Mouse (Mus musculus) midbrain, embryonic 13.5 days (tissue): ENCODE data around the gene Ms4a4c. TPM values are rescaled to one million over a fixed set of nuclear protein-coding genes. Genes with fewer than 3 reads are reported as not detected.
"Not testable (repeated sequence)": the region's sequence is repeated elsewhere in the genome, so short reads cannot be mapped to it uniquely, and the experiment has no call there.

ENCODE experiments used
- ATAC-seq: fragments of 200-750 bp; cut with Nextera tagmentation; 2 replicates; pipeline ENCODE4 v1.8.0; 2017; ENCODE audit warnings: mild to moderate bottlenecking, moderate TSS enrichment, moderate library complexity
- H3K27ac ChIP-seq: fragments of 300-500 bp; sonication (generic); 2 replicates; pipeline ENCODE4 v1.5.1; 2015; ENCODE audit warnings: inconsistent platforms, mild to moderate bottlenecking, moderate library complexity
- H3K27me3 ChIP-seq: fragments of 300-500 bp; sonication (generic); 2 replicates; pipeline ENCODE4 v1.6.1; 2015; ENCODE audit warnings: mild to moderate bottlenecking, inconsistent platforms
- H3K36me3 ChIP-seq: fragments of 300-500 bp; sonication (generic); 2 replicates; pipeline ENCODE4 v1.6.1; 2015; ENCODE audit warnings: mild to moderate bottlenecking, inconsistent platforms
- H3K4me1 ChIP-seq: fragments of 300-500 bp; sonication (generic); replicated peaks from 2 replicates; pipeline ENCODE4 v1.6.1; 2015; ENCODE audit warnings: inconsistent platforms
- H3K4me2 ChIP-seq: fragments of 300-500 bp; sonication (generic); replicated peaks from 2 replicates; pipeline ENCODE4 v1.6.1; 2015; ENCODE audit warnings: moderate library complexity, mild to moderate bottlenecking, inconsistent platforms
- H3K4me3 ChIP-seq: fragments of 300-500 bp; sonication (generic); replicated peaks from 2 replicates; pipeline ENCODE4 v1.5.1; 2015; ENCODE audit warnings: mild to moderate bottlenecking, inconsistent platforms
- H3K9ac ChIP-seq: fragments of 300-500 bp; sonication (generic); replicated peaks from 2 replicates; pipeline ENCODE4 v1.6.1; 2015; ENCODE audit warnings: mild to moderate bottlenecking, inconsistent platforms
- H3K9me3 ChIP-seq: fragments of 300-500 bp; sonication (generic); 2 replicates; pipeline ENCODE4 v1.6.1; 2016; ENCODE audit warnings: mild to moderate bottlenecking, inconsistent platforms
- WGBS: fragments of 180-500 bp; shearing (Covaris S2); methylation state at CpG from one replicate; pipeline ENCODE4 v1.1.7; 2015; 5-methylcytosine and 5-hydroxymethylcytosine counted together
- polyA plus RNA-seq: library from polyadenylated mRNA; unstranded; fragments of >200 nt; fragmentation: Nextera tagmentation; extraction: Ambion mirVana; gene quantifications from 2 replicates; pipeline ENCODE4 v1.2.1, GENCODE M21; 2015

Ms4a4c gene
- polyA plus RNA-seq, 1 experiment from 2014 or later = not detected

DNA sequence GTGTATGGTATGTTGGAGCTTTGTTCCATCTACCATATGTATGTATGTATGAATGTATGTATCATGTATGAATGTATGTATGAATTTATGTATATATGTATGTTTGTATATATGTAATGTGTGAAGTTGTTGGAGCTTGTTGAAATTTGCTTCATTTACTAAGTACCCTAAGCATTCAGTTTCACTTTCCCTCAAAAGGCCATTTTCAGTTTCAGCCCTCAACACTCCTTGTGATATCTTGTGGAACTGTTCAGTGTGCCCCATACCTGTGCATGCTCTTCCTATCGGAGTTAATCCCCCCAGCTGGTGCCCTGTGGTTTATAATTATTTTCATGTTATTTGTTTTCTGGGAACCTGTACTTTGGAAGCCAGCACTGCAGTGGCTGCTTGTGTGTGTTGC, 4.0 kb downstream of the Ms4a4c start:
- Histone ChIP-seq H3K4me1 (no peaks in the 10 kb centered on the region), H3K27ac (no peak overlapping the region), H3K27me3 (no peaks in the 10 kb centered on the region), H3K36me3 (no peaks in the 10 kb centered on the region), H3K4me2 (no peak overlapping the region), H3K9me3 (no peaks in the 10 kb centered on the region), H3K9ac (no peak overlapping the region), H3K4me3 (no peak overlapping the region)
- ATAC-seq = no peak
- WGBS = 96% methylated on average over 1 of the region's 1 CpGs

DNA sequence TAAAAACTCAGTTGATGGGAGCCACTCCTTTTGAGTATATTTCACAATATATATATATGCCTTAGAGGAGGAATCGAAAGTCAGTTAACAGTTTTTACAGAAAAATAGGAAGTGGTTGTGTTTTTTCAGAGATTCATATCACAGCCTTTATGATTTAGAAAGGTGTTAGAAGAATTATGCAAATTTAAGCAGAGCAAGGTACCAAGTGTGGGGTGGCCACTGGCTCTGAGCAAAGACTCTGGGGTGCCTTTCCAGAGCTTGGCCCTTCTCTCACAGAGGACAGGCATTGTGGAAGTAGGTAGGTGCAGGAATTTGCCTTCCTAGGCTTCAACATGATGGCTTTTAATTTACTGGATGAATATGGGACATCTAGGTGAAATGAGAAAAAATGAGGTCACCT, 7.1 kb downstream of the Ms4a4c start:
- ATAC-seq = no peak
- H3K27me3 ChIP-seq = no peaks in the 10 kb centered on the region
- no peaks in the 10 kb centered on the region for H3K4me1 ChIP-seq
- 84% methylated on average over 1 of the region's 1 CpGs for WGBS
- H3K4me3 ChIP-seq = no peak overlapping the region
- no peak overlapping the region for H3K9ac ChIP-seq
- H3K36me3 ChIP-seq = no peaks in the 10 kb centered on the region
- H3K9me3 ChIP-seq = no peaks in the 10 kb centered on the region
- H3K27ac ChIP-seq = no peak overlapping the region
- no peak overlapping the region for H3K4me2 ChIP-seq

DNA sequence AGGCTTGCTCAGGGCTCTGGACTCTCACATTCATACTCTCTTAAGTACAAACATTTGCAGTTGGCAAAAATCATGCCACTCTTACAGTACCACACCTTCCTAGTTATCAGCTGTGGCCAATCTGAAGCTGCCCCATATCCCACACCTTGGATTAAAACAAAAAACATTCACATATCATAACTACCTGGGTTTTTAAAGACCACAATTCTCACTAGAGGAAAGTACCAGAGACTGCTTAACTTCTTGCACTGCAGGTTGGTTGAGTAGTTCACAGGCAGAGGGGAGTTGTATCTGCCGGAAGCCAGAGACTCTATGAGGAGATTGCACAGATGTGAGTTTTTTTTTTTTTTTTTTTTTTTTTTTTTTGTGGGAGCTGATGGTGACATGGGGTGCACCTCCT, 9.5 kb downstream of the Ms4a4c start:
- no peak for ATAC-seq
- Histone ChIP-seq H3K4me1 (no peaks in the 10 kb centered on the region), H3K9me3 (no peaks in the 10 kb centered on the region), H3K27me3 (no peaks in the 10 kb centered on the region), H3K9ac (no peak overlapping the region), H3K4me2 (no peak overlapping the region), H3K36me3 (no peaks in the 10 kb centered on the region), H3K4me3 (no peak overlapping the region), H3K27ac (no peak overlapping the region)
- WGBS = 100% methylated on average over 1 of the region's 1 CpGs

DNA sequence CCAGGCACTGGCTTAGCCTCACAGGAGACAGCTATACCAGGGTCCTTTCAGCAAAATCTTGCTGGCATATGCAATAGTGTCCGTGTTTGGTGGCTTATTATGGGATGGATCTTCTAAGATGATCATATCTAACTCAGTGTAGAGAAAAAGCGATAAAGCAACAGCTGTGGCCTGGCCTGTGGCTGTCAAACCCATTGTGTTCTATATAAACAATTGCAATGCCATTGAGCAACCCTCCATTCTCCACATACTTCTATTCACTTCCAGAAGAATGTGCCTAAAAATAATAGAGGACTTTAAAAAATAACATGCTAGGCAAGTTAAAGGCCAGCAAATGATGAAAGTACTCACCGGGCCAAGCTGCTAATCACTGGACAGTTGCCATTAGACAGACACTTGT, 11.0 kb downstream of the Ms4a4c start:
- ATAC-seq = no peak
- no peak overlapping the region for H3K9ac ChIP-seq
- H3K4me1 ChIP-seq = no peaks in the 10 kb centered on the region
- no peak overlapping the region for H3K4me2 ChIP-seq
- 71% methylated on average over 3 of the region's 3 CpGs for WGBS
- H3K27me3 ChIP-seq = no peaks in the 10 kb centered on the region
- no peaks in the 10 kb centered on the region for H3K9me3 ChIP-seq
- H3K4me3 ChIP-seq = no peak overlapping the region
- no peaks in the 10 kb centered on the region for H3K36me3 ChIP-seq
- no peak overlapping the region for H3K27ac ChIP-seq

DNA sequence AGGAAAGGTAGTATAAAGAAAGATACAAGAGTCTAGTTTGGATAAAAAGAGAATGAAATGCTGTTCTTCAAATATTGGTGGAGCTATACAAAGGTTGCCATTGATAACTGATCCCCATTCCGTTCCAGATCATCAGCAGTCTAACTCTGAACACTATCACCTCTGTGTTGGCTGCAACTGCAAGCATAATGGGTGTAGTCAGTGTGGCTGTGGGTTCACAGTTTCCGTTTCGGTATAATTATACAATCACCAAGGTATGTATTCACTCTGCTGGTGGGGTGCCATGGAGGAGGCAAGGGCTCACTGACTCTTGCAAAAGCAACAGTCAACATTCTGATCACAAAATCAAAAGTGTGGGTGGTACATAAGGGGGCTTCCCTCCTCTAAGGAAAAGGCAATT, 14.3 kb downstream of the Ms4a4c start:
- not testable (repeated sequence) for H3K9me3 ChIP-seq, H3K4me2 ChIP-seq, H3K4me3 ChIP-seq, H3K9ac ChIP-seq, ATAC-seq, H3K4me1 ChIP-seq, H3K27me3 ChIP-seq, H3K36me3 ChIP-seq, H3K27ac ChIP-seq
- WGBS = 76% methylated on average over 3 of the region's 3 CpGs

DNA sequence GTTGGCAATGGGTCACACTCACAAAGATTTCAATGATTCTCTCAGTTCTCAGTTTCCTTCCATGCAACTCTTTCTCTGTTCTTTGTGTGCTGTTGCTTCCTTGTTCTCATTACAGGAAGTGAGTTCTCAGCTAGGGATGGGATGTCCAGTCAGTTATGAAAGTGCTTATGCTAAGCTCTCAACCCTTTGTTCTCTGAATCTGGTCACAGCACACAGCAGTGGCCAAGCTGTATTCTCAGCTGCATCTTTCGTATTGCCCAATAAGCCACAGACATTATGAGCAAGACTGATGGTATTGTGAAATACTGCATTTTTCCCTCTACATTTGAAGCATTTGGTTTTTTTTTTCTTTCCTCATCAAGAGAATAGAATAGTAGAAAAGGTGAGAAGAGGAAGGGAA, 26.6 kb downstream of the Ms4a4c start:
- not testable (repeated sequence) for H3K36me3 ChIP-seq, H3K4me2 ChIP-seq, H3K27me3 ChIP-seq, H3K9me3 ChIP-seq, H3K4me1 ChIP-seq, ATAC-seq, H3K27ac ChIP-seq, H3K4me3 ChIP-seq, H3K9ac ChIP-seq
- 83% methylated on average over 1 of the region's 1 CpGs for WGBS

DNA sequence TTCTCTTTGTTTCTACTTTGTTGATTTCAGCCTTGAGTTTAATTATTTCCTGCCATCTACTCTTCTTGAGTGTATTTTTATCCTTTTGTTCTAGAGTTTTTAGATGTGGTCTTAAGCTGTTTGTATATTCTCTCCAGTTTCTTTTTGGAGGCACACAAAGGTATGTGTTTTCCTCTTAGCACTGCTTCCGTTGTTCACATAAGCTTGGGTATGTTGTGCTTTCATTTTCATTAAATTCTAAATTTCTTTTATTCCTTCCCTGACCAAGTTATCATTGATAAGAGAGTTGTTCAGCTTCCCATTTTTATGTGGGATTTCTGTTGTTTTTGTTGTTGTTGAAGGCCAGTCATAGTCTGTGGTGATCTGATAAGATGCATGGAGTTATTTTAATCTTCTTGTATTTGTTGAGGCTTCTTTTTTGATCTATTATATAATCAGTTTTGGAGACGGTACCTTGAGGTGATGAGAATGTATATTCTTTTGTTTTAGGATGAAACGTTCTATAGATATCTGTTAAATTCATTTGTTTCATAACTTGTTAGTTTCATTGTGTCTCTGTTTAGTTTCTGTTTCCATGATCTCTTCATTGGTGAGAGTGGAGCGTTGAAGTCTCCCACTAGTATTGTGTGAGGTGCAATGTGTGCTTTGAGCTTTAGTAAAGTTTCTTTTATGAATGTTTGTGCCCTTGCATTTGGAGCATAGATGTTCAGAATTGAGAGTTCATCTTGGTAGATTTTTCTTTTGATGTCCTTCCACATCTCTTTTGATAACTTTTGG, 30.7 kb downstream of the Ms4a4c start:
- Histone ChIP-seq H3K27me3 (no peaks in the 10 kb centered on the region), H3K9ac (no peak overlapping the region), H3K27ac (no peak overlapping the region), H3K36me3 (no peaks in the 10 kb centered on the region), H3K4me1 (no peaks in the 10 kb centered on the region), H3K4me2 (no peak overlapping the region), H3K9me3 (no peaks in the 10 kb centered on the region), H3K4me3 (no peak overlapping the region)
- no peak for ATAC-seq
- WGBS = 89% methylated on average over 4 of the region's 4 CpGs

DNA sequence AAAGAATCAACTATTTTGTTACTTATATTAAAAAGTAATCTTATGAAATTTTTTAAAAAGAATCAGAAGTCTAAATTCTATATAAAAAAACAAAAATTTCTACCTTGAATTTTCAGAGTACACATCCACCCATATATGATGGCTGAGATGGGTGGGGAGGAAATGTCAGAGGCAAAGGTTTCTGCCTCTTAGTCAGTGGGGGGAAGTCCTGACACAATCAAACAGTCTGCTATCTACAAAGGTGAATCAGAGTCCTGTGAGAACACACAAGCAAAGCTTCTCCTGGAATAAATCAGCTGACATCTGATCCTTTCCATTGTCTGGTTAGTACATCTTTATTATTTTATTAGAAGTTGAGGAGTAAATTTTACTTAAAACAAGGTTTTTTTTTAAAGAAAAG, 38.8 kb downstream of the Ms4a4c start, which contains the start of gene Ms4a4b:
Ms4a4b (plus strand) TSS at position 216 of the 400 bp plus-strand sequence.
- H3K4me2 ChIP-seq = no peak within 1 kb of the TSS
- no peak within 1 kb of the TSS for H3K4me3 ChIP-seq
- no peak within 1 kb of the TSS for H3K9ac ChIP-seq
- H3K4me1 ChIP-seq = no peaks in the 10 kb centered on the region
- H3K27ac ChIP-seq = no peak within 1 kb of the TSS
- no peaks in the 10 kb centered on the region for H3K27me3 ChIP-seq
- no peak for ATAC-seq
- no peaks in the 10 kb centered on the region for H3K36me3 ChIP-seq
- no peaks in the 10 kb centered on the region for H3K9me3 ChIP-seq

DNA sequence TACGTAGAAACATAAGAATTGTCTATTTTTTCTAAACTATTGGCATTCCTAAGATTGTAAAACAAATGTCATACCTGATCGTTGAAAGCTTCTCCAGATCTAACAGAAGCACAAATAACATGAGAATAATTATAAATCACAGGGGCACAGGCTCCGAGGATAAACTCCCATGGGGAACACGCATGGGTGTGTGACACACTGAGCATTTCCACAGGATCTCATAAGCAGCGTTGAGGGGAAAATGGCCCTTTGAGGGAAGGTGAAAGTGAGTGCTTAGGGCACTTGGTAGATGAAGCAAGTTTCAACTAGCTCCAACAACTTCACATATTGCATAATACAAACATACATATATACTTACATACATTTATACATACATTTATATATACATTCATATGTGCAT, 39.4 kb downstream of the Ms4a4c start:
- Histone ChIP-seq H3K4me3 (no peak overlapping the region), H3K36me3 (no peaks in the 10 kb centered on the region), H3K9ac (no peak overlapping the region), H3K27ac (no peak overlapping the region), H3K27me3 (no peaks in the 10 kb centered on the region), H3K4me1 (no peaks in the 10 kb centered on the region), H3K9me3 (no peaks in the 10 kb centered on the region), H3K4me2 (no peak overlapping the region)
- no peak for ATAC-seq
- 88% methylated on average over 5 of the region's 5 CpGs for WGBS

DNA sequence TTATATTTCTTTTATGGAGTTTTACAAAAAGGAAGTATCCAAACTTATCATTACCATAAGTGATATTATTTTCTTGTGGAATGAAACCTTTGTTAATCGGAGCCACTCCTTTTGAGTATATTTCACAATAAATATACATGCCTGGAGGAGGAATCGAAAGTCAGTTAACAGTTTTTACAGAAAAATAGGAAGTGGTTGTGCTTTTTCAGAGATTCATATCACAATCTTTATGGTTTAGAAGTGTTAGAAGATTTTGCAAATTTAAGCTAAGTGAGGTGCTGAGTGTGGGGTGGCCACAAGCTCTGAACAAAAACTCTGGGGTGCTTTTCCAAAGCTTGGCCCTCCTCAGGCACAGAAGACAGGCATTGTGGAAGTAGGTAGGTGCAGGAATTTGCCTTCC, 42.7 kb downstream of the Ms4a4c start:
- Histone ChIP-seq H3K9ac (no peak overlapping the region), H3K9me3 (no peaks in the 10 kb centered on the region), H3K4me2 (no peak overlapping the region), H3K27me3 (no peaks in the 10 kb centered on the region), H3K36me3 (no peaks in the 10 kb centered on the region), H3K4me1 (no peaks in the 10 kb centered on the region), H3K4me3 (no peak overlapping the region), H3K27ac (no peak overlapping the region)
- 91% methylated on average over 2 of the region's 2 CpGs for WGBS
- no peak for ATAC-seq

DNA sequence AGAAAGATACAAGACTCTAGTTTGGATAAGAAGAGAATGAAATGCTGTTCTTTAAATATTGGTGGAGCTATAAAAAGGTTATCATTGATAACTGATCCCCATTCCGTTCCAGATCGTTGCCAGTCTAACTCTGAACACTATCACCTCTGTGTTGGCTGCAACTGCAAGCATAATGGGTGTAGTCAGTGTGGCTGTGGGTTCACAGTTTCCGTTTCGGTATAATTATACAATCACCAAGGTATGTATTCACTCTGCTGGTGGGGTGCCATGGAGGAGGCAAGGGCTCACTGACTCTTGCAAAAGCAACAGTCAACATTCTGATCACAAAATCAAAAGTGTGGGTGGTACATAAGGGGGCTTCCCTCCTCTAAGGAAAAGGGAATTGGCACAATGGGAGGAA, 54.5 kb downstream of the Ms4a4c start:
- H3K36me3 ChIP-seq, H3K9ac ChIP-seq, H3K4me2 ChIP-seq, H3K4me1 ChIP-seq, H3K9me3 ChIP-seq, H3K27ac ChIP-seq, H3K27me3 ChIP-seq, H3K4me3 ChIP-seq, ATAC-seq: not testable (repeated sequence)
- 86% methylated on average over 4 of the region's 4 CpGs for WGBS

DNA sequence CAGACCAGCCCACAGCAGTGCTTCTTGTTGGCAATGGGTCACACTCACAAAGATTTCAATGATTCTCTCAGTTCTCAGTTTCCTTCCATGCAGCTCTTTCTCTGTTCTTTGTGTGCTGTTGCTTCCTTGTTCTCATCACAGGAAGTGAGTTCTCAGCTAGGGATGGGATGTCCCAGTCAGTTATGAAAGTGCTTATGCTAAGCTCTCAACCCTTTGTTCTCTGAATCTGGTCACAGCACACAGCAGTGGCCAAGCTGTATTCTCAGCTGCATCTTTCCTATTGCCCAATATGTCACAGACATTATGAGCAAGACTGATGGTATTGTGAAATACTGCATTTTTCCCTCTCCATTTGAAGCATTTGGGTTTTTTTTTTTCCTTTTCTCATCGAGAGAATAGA, 60.2 kb downstream of the Ms4a4c start:
- H3K4me1 ChIP-seq, H3K4me3 ChIP-seq, ATAC-seq, H3K9me3 ChIP-seq, H3K4me2 ChIP-seq, H3K36me3 ChIP-seq, H3K27ac ChIP-seq, H3K9ac ChIP-seq, H3K27me3 ChIP-seq: not testable (repeated sequence)
- WGBS = 54% methylated on average over 1 of the region's 1 CpGs

DNA sequence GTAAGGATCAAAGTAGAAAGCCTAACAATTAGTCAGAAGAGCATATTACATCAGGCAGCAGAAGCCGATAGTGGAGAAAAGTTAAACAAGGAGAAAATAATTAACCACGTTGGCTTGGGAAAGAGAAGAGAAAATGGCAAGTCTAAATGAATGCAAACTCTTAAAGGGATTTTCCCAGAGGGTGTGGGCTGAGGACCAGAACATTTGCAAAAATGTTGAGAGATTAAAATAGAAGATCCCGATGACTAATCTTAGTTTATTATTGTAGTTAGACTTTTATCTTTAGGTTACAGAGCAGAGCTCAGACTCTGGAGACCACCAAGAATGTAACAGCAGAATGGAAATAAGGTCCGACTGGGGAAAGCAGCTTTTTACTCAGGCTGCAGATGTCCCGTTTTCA, 61.9 kb downstream of the Ms4a4c start:
- H3K36me3 ChIP-seq = no peaks in the 10 kb centered on the region
- no peaks in the 10 kb centered on the region for H3K27me3 ChIP-seq
- no peak overlapping the region for H3K27ac ChIP-seq
- H3K9me3 ChIP-seq = no peaks in the 10 kb centered on the region
- no peak overlapping the region for H3K4me3 ChIP-seq
- H3K4me1 ChIP-seq = no peaks in the 10 kb centered on the region
- no peak overlapping the region for H3K9ac ChIP-seq
- no peak for ATAC-seq
- WGBS = 76% methylated on average over 5 of the region's 5 CpGs
- no peak overlapping the region for H3K4me2 ChIP-seq
